In the genomic region with DNA sequence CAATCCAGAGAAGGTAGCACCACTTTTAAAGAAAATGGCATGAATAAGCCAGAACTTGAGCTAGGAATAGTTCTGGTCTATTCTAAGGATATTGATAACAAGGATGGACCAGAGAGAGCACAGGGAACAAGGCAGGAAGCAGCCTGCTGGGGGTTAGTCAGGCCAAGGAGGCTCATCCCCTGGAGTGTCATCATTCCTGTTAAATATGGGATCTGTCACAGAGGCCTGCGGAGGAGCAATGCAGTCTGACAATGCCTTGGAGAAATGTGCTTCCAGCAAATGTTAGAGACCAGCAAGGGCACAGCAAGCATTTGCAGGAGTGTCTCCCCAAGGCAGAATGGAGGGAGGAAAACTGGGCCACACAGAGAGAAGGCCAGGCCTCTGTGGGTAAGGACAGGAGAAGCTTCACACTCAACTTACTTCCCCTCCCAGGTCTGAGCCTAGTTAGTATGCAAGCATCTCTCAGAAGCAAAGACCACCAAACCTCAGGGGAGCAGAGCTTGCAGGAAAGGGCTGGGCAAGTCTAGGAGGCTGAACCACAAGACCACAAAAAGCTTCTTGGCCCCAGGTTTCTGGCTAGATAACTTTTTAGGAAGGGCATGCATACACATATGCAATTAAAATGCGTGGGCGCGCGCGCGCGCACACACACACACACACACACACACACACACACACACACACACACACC, we compare ENCODE assay signal across 10 mouse cellular contexts. TPM values are rescaled to one million over a fixed set of nuclear protein-coding genes. Genes with fewer than 3 reads are reported as not detected.
DNase-seq lines count a peak whose midpoint lies in the region; ATAC-seq and TF ChIP-seq lines count a peak whose summit lies in the region.
"Had no signal": no experiment of that assay in that cellular context is flagged by ENCODE, and none has a peak within 500 bp of the region (broad histone marks: within the 10 kb centered on the region; RNA-seq: fewer than 3 reads in every experiment).

No protein-coding gene starts in this region.

- no peak overlapping the region for H3K4me2 ChIP-seq in kidney, embryonic 15.5 days
- no peak overlapping the region for H3K4me2 ChIP-seq in embryonic facial prominence, embryonic 13.5 days
- H3K4me2 ChIP-seq in limb, embryonic 13.5 days (replicated peaks) = no peak overlapping the region

- H3K4me1 ChIP-seq in kidney, embryonic 15.5 days = peaks cover 21% of the 10 kb centered on the region
- H3K4me1 ChIP-seq in ES-E14 (ENCODE audit: control insufficient read depth in 2 of 2, insufficient read depth in 2 of 2, low read length in 2 of 2, poor library complexity in 1 of 2) = peaks cover 12 to 13% of the 10 kb centered on the region in 2 experiments
- peaks cover 26% of the 10 kb centered on the region for H3K4me1 ChIP-seq in embryonic facial prominence, embryonic 13.5 days
- peaks cover 21% of the 10 kb centered on the region for H3K4me1 ChIP-seq in limb, embryonic 13.5 days
- H3K4me1 ChIP-seq: megakaryocyte, embryonic 14.5 days had no signal

- no peaks in the 10 kb centered on the region for H3K27me3 ChIP-seq in kidney, embryonic 15.5 days
- H3K27me3 ChIP-seq in embryonic facial prominence, embryonic 13.5 days = no peaks in the 10 kb centered on the region
- H3K27me3 ChIP-seq in limb, embryonic 13.5 days = no peaks in the 10 kb centered on the region
- H3K27me3 ChIP-seq: megakaryocyte, embryonic 14.5 days had no signal

- DNase-seq in kidney, adult 9 months = no peak
- DNase-seq in ES-E14 (ENCODE audit: low read depth, low spot score) = no peak
- no peak for DNase-seq in lung, adult 18-20 months
- no peak for DNase-seq in layer of hippocampus, postnatal 25 days (ENCODE audit: extremely low spot score in 1 of 2, low spot score in 1 of 2)
- no peak for DNase-seq in left cerebral cortex, postnatal 4 days
- DNase-seq: cerebellum, adult 8-10 months had no signal

- H3K27ac ChIP-seq in kidney, embryonic 15.5 days = peak overlapping the region; percentile 66
- peak overlapping the region; percentile 17; the same call in 1 of the 2 replicates for H3K27ac ChIP-seq in ES-E14 (ENCODE audit: insufficient read depth, low read depth, low read length, poor library complexity, severe bottlenecking)
- peak overlapping the region; percentile 68 for H3K27ac ChIP-seq in embryonic facial prominence, embryonic 13.5 days
- H3K27ac ChIP-seq in limb, embryonic 13.5 days = peak overlapping the region; percentile 75

- in situ Hi-C loops in ES-E14 (cut with MboI; ENCODE audit: low sequenced_read_pairs in 2 of 2, unreplicated experiment in 2 of 2) = no loop called here

- ATAC-seq in kidney, embryonic 15.5 days (replicated peaks; ENCODE audit: low FRiP score) = no peak
- ATAC-seq in embryonic facial prominence, embryonic 13.5 days (ENCODE audit: insufficient number of reproducible peaks, insufficient read depth, low FRiP score, low TSS enrichment, low read depth) = no peak
- ATAC-seq in limb, embryonic 13.5 days (ENCODE audit: low FRiP score, low read depth) = no peak

- H3K36me3 ChIP-seq in kidney, embryonic 15.5 days = no peaks in the 10 kb centered on the region
- H3K36me3 ChIP-seq in ES-E14 (ENCODE audit: control insufficient read depth, insufficient read depth, low read length, poor library complexity, severe bottlenecking) = no peaks in the 10 kb centered on the region; the same call in 1 of the 2 replicates
- H3K36me3 ChIP-seq in embryonic facial prominence, embryonic 13.5 days = peaks cover 9% of the 10 kb centered on the region
- peaks cover 8% of the 10 kb centered on the region for H3K36me3 ChIP-seq in limb, embryonic 13.5 days

- intact Hi-C loops in left cerebral cortex, postnatal 4 days (cut with DNase I) = no loop called here

- no peak overlapping the region for H3K9ac ChIP-seq in kidney, embryonic 15.5 days
- no peak overlapping the region for H3K9ac ChIP-seq in ES-E14 (ENCODE audit: insufficient read depth, low read depth, low read length, poor library complexity, severe bottlenecking)
- H3K9ac ChIP-seq in embryonic facial prominence, embryonic 13.5 days = no peak overlapping the region
- H3K9ac ChIP-seq in limb, embryonic 13.5 days = no peak overlapping the region

- no peaks in the 10 kb centered on the region for H3K9me3 ChIP-seq in kidney, embryonic 15.5 days (replicated peaks)
- H3K9me3 ChIP-seq in ES-E14 (ENCODE audit: control insufficient read depth, insufficient read depth, low read depth, low read length) = no peaks in the 10 kb centered on the region
- H3K9me3 ChIP-seq in embryonic facial prominence, embryonic 13.5 days = no peaks in the 10 kb centered on the region
- H3K9me3 ChIP-seq in limb, embryonic 13.5 days = no peaks in the 10 kb centered on the region; the same call in 1 of the 2 replicates

- no peak overlapping the region for H3K4me3 ChIP-seq in kidney, embryonic 15.5 days (replicated peaks)
- no peak overlapping the region for H3K4me3 ChIP-seq in ES-E14 (ENCODE audit: insufficient read depth in 1 of 2, low read depth in 1 of 2, low read length in 2 of 2, poor library complexity in 1 of 2, severe bottlenecking in 1 of 2)
- H3K4me3 ChIP-seq in embryonic facial prominence, embryonic 13.5 days = no peak overlapping the region
- H3K4me3 ChIP-seq in limb, embryonic 13.5 days = no peak overlapping the region
- H3K4me3 ChIP-seq: megakaryocyte, embryonic 14.5 days had no signal

- WGBS in kidney, embryonic 15.5 days = 80% methylated on average over 8 of the region's 8 CpGs
- WGBS in embryonic facial prominence, embryonic 13.5 days = 81% methylated on average over 8 of the region's 8 CpGs
- WGBS in limb, embryonic 13.5 days = 85% methylated on average over 8 of the region's 8 CpGs

TF ChIP-seq in ES-E14, 5 proteins besides CTCF, POLR2A, EP300 and RAD21:
- TF ChIP-seq ZC3H11A (IDR thresholded peaks at IDR 0.05; ENCODE audit: borderline replicate concordance, low read depth, low read length) (no peak), HCFC1 (IDR thresholded peaks at IDR 0.05; ENCODE audit: borderline replicate concordance, insufficient read depth, low read length) (no peak), MAFK (IDR thresholded peaks at IDR 0.05; ENCODE audit: insufficient read depth, low read depth, low read length) (no peak), CHD2 (IDR thresholded peaks at IDR 0.05; ENCODE audit: low read depth, low read length) (no peak), ZNF384 (IDR thresholded peaks at IDR 0.05; ENCODE audit: low read depth, low read length) (no peak)

RNA-seq across cellular contexts. Expression of gene Tln2, which starts 9.5 kb away (rescaled TPM):
- polyA plus RNA-seq in kidney, embryonic 15.5 days (2015; fragmentation: Nextera tagmentation; extraction: Ambion mirVana) = 20.8 and 21.1 TPM in 2 replicates
- 20.2 and 26.1 TPM in 2 replicates for total RNA-seq in ES-E14 (2012; rRNA removed)
- 38.9 and 43.4 TPM in 2 replicates for polyA plus RNA-seq in embryonic facial prominence, embryonic 13.5 days (2015; fragmentation: Nextera tagmentation; extraction: Ambion mirVana)
- 44.5 and 47.6 TPM in 2 replicates for polyA plus RNA-seq in limb, embryonic 13.5 days (2015; fragmentation: Nextera tagmentation; extraction: Ambion mirVana)
- total RNA-seq in layer of hippocampus, postnatal 25 days (2021) = 100 to 1,000 TPM in 1 of 2 experiments, 10 to 100 TPM in 1; 89.9 to 104 TPM
- 10 to 100 TPM; 66.0 to 73.5 TPM for total RNA-seq in left cerebral cortex, postnatal 4 days (2021)

Comparison
In these comparisons a context has a peak if more than half of its experiments do, and no peak if none do; other contexts are left out.
1. H3K27ac ChIP-seq: peak in every context shown above with its lines; median percentile 75 in limb, embryonic 13.5 days; 68 in embryonic facial prominence, embryonic 13.5 days; 66 in kidney, embryonic 15.5 days; 17 in ES-E14.